Mouse (Mus musculus) kidney, postnatal 0 days (tissue): Measurements from ENCODE around the gene Gfm1. TPM values are rescaled to one million over a fixed set of nuclear protein-coding genes. Genes with fewer than 3 reads are reported as not detected.

Source experiments
- ATAC-seq: fragments of 200-750 bp; cut with Nextera tagmentation; replicated peaks from 2 replicates; pipeline ENCODE4 v1.8.0; 2017; ENCODE audit warnings: low read depth, moderate number of reproducible peaks, moderate TSS enrichment, moderate library complexity; ENCODE audit not compliant: low FRiP score
- DNase-seq: peaks from one replicate; pipeline ENCODE4 v3.0.0-alpha.2; 2016; ENCODE audit warnings: low spot score
- H3K27ac ChIP-seq: fragments of 300-500 bp; sonication (generic); 2 replicates; pipeline ENCODE4 v1.5.1; 2014; ENCODE audit warnings: mild to moderate bottlenecking
- H3K27me3 ChIP-seq: fragments of 300-500 bp; sonication (generic); 2 replicates; pipeline ENCODE4 v1.6.1; 2014; ENCODE audit warnings: low read length, mixed read lengths; ENCODE audit not compliant: insufficient read depth
- H3K36me3 ChIP-seq: fragments of 300-500 bp; sonication (generic); 2 replicates; pipeline ENCODE4 v1.6.1; 2014; ENCODE audit warnings: low read length, mixed read lengths; ENCODE audit not compliant: insufficient read depth
- H3K4me1 ChIP-seq: fragments of 300-500 bp; sonication (generic); replicated peaks from 2 replicates; pipeline ENCODE4 v1.6.1; 2014; ENCODE audit warnings: antibody characterized with exemption, low read length, mixed read lengths; ENCODE audit not compliant: insufficient read depth
- H3K4me2 ChIP-seq: fragments of 300-500 bp; sonication (generic); 2 replicates; pipeline ENCODE4 v1.6.1; 2014; ENCODE audit warnings: mild to moderate bottlenecking, low read length, moderate library complexity, mixed read lengths
- H3K4me3 ChIP-seq: fragments of 300-500 bp; sonication (generic); replicated peaks from 2 replicates; pipeline ENCODE4 v1.5.1; 2014; ENCODE audit warnings: low read depth, low read length
- H3K9ac ChIP-seq: fragments of 300-500 bp; sonication (generic); 2 replicates; pipeline ENCODE4 v1.6.1; 2014; ENCODE audit warnings: low read depth, low read length
- H3K9me3 ChIP-seq: fragments of 300-500 bp; sonication (generic); replicated peaks from 2 replicates; pipeline ENCODE4 v1.6.1; 2016; ENCODE audit warnings: low read length, inconsistent platforms, mixed read lengths
- CTCF ChIP-seq: IDR thresholded peaks from 2 replicates; pipeline ENCODE4 v1.5.1; 2016; ENCODE audit warnings: antibody characterized with exemption, low read depth, mild to moderate bottlenecking, moderate library complexity
- WGBS: fragments of 180-500 bp; shearing (Covaris S2); extraction: QIAGEN DNeasy Blood & Tissue Kit; methylation state at CpG from one replicate; pipeline ENCODE4 v1.1.7; 2014; 5-methylcytosine and 5-hydroxymethylcytosine counted together
- polyA plus RNA-seq: library from polyadenylated mRNA; unstranded; fragments of >200 nt; fragmentation: Nextera tagmentation; extraction: Ambion mirVana; gene quantifications from 2 replicates; pipeline ENCODE4 v1.2.1, GENCODE M21; 2015

The Gfm1 gene
- polyA plus RNA-seq, 1 experiment from 2014 or later, result 59.1 TPM

DNA sequence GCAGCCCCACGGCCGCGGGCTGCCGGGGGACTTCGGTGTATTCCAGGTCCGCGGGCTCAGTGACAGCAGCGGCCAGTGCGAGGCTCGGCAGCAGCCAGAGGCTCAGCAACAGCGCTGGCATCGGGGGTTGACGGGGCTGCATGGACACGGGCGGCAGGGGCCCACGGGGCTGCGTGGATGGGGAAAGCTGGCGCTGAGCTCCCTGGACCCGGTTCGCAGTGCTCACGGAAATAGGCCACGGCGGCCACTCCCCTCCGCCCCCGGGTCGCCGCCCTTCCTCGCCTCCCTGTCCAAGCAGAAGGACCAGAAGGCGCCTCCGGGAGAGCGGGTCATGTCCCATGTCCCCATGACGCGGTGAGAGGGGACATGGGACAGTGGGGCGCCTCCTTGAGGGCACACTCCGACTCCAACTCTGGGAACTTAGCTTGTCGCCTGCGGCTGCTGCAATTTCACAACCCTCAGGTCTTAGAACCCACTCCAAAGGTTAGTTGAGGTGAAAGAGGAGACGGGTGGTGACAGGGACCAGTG, 85.4 kb downstream of the Gfm1 start, which contains the start of gene Rarres1:
Rarres1 (minus strand) TSS at position 250 of the 528 bp plus-strand sequence.
- ATAC-seq, result peak; percentile 41; the same call in 1 of the 2 replicates
- peak within 1 kb of the TSS; percentile 64 for H3K9ac ChIP-seq
- peak; percentile 36 for DNase-seq

DNA sequence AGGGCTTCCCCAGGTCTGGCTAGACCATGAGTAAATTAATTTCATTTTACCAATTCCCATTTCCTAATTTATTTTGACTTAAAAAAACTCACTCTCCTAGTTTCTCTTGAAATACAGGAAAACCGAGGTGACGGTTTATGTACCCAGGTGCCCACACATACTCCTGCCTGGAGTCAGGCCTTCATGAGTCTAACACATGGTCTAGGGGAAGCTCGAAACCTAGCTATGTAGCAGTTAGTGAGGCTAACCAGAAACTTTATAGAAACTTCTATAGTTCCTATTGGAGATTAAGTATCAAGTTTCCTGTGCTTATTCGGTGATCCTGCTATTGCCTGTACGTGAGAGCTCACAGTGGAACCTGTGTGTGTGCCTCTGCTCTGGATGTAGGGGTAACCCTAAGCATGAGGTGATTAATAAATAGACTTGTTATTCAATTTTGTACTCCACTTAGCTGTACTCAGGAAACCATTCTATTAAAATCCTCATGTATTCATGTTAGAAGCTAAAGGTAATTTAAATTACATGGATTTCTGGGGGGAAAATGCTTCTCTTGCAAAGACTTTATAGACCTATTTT, 90.8 kb downstream of the Gfm1 start:
- Histone ChIP-seq H3K27ac (no peak overlapping the region), H3K4me1 (no peaks in the 10 kb centered on the region), H3K36me3 (no peaks in the 10 kb centered on the region), H3K4me2 (no peak overlapping the region), H3K9ac (no peak overlapping the region), H3K4me3 (no peak overlapping the region), H3K9me3 (no peaks in the 10 kb centered on the region), H3K27me3 (no peaks in the 10 kb centered on the region; the same call in 1 of the 2 replicates)
- 82% methylated on average over 5 of the region's 5 CpGs for WGBS
- ATAC-seq (no peak), DNase-seq (no peak)
- TF ChIP-seq CTCF, result no peak

More for the DNA sequence above, 85.4 kb downstream of the Gfm1 start, which contains the start of gene Rarres1:
- peak within 1 kb of the TSS; percentile 56 for H3K4me3 ChIP-seq
- H3K27ac ChIP-seq, result no peak within 1 kb of the TSS
- no peaks in the 10 kb centered on the region for H3K36me3 ChIP-seq
- H3K27me3 ChIP-seq, result no peaks in the 10 kb centered on the region; the same call in 1 of the 2 replicates
- H3K9me3 ChIP-seq, result no peaks in the 10 kb centered on the region
- peaks cover 7% of the 10 kb centered on the region; the same call in 1 of the 2 replicates for H3K4me1 ChIP-seq
- peak; percentile 39; the same call in 1 of the 2 replicates for TF ChIP-seq CTCF
- H3K4me2 ChIP-seq, result peak within 1 kb of the TSS; percentile 100
- under 1% methylated on average over 33 of the region's 38 CpGs for WGBS

DNA sequence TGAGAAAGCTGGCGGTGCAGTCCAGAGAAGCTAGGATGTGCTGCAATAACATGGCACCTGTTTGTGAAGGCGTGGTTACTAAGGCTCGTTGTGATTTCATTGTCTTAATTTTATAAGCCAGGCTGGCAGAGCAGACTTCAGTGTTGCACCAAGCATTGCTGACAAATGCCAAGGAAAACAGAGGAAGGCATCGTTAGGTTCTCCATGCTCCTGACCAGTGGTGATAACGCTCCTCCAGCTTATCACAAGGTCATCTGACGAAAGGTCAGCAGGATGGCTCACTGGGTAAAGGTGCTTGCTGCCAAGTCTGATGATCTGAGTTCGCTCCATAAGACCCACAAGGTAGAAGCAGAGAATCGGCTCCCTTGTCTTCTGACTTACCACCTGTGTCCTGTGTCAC, 92.8 kb downstream of the Gfm1 start:
- Histone ChIP-seq H3K4me3 (no peak overlapping the region), H3K9me3 (no peaks in the 10 kb centered on the region), H3K4me2 (no peak overlapping the region), H3K27ac (no peak overlapping the region), H3K9ac (no peak overlapping the region), H3K4me1 (no peaks in the 10 kb centered on the region), H3K27me3 (no peaks in the 10 kb centered on the region), H3K36me3 (no peaks in the 10 kb centered on the region)
- DNase-seq (no peak), ATAC-seq (no peak)
- TF ChIP-seq CTCF, result no peak
- WGBS, result 82% methylated on average over 8 of the region's 8 CpGs

- Histone ChIP-seq H3K27me3 (no peaks in the 10 kb centered on the region), H3K9me3 (no peaks in the 10 kb centered on the region), H3K36me3 (no peaks in the 10 kb centered on the region), H3K4me2 (no peak overlapping the region), H3K4me1 (no peaks in the 10 kb centered on the region), H3K4me3 (no peak overlapping the region), H3K9ac (no peak overlapping the region), H3K27ac (no peak overlapping the region)
- DNase-seq (no peak), ATAC-seq (no peak)
- WGBS, result 76% methylated on average over 6 of the region's 6 CpGs
- no peak for TF ChIP-seq CTCF
Measured at GRCm38 (mm10) chr3:67524768-67525167, 94.9 kb downstream of the Gfm1 start.

Other genes with a start within 250 kb of the Gfm1 start
- 7.7 and 8.2 TPM in 2 replicates for gene Mlf1, start 56.0 kb upstream of the Gfm1 start, polyA plus RNA-seq
- not detected in 2 replicates for gene Gm17402, start 54.9 kb upstream of the Gfm1 start, polyA plus RNA-seq
- 66.6 and 70.1 TPM in 2 replicates for gene Lxn, start 33.8 kb downstream of the Gfm1 start, polyA plus RNA-seq
- gene Rarres1, start 85.4 kb downstream of the Gfm1 start, polyA plus RNA-seq, result 6.7 and 7.6 TPM in 2 replicates
- gene Mfsd1, start 152.6 kb downstream of the Gfm1 start, polyA plus RNA-seq, result 103 and 111 TPM in 2 replicates